Mouse (Mus musculus): ENCODE measurements around the gene Fkbp4.

DNA sequence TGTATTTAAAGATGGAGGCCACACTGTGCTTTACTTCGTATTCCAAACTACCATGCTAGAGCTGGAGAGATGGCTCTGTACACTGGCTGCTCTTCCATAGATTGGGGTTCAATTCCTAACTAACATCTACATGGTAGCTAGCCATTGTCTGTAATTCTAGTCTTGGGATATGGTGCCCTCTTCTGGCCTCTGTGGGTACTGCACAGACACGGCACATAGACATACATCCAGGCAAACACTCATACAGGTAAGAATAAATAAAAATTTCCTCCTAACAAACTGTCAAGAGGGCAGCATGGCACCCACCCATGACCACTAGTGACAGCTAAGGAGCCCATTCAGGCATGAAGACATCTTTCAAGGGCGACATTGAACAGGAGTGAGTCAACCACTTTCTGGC is 27.4 kb downstream of the Fkbp4 start:
- TF ChIP-seq GATA1 (IDR thresholded peaks at IDR 0.05; ENCODE audit: low read length) (no peak), TAL1 (IDR thresholded peaks at IDR 0.05; ENCODE audit: low read length) (no peak)
